Mouse (Mus musculus) MEL (cell line): ENCODE results near the gene Fam161b. TPM values are rescaled to one million over a fixed set of nuclear protein-coding genes. Genes with fewer than 3 reads are reported as not detected.

Experiments
- DNase-seq: peaks from one replicate; pipeline ENCODE4 v3.0.0; 2011; ENCODE audit warnings: low read depth, low spot score
- H3K27ac ChIP-seq: 2 replicates; pipeline ENCODE4 v1.5.1; 2012; ENCODE audit warnings: low read depth, mild to moderate bottlenecking, control low read depth, low read length, moderate library complexity; ENCODE audit not compliant: control insufficient read depth
- H3K27me3 ChIP-seq, 2 experiments: fragments of 150-350 bp in 1 of 2; sonication (generic) in 1 of 2; 2 replicates each; pipeline ENCODE4 v1.6.1; 2012; ENCODE audit warnings: low read length in 2 of 2, mild to moderate bottlenecking in 2 of 2, improper control_type of control experiment in 1 of 2, moderate library complexity in 1 of 2; ENCODE audit not compliant: insufficient read depth in 2 of 2, control insufficient read depth in 1 of 2
- H3K36me3 ChIP-seq, 2 experiments: 2 replicates each; pipeline ENCODE4 v1.6.1; 2012 to 2014; ENCODE audit warnings: low read length in 2 of 2, improper control_type of control experiment in 1 of 2, inconsistent platforms in 1 of 2, mild to moderate bottlenecking in 1 of 2; ENCODE audit not compliant: insufficient read depth in 2 of 2, control insufficient read depth in 1 of 2
- H3K4me1 ChIP-seq, 2 experiments: fragments of 150-350 bp in 1 of 2; sonication (generic) in 1 of 2; 2 replicates each; pipeline ENCODE4 v1.6.1; 2012; ENCODE audit warnings: low read length in 2 of 2, improper control_type of control experiment in 1 of 2, mild to moderate bottlenecking in 1 of 2; ENCODE audit not compliant: insufficient read depth in 2 of 2, control insufficient read depth in 1 of 2
- H3K4me3 ChIP-seq, 2 experiments: fragments of 150-350 bp in 1 of 2; sonication (generic) in 1 of 2; 2 replicates each; pipeline ENCODE4 v1.5.1; 2012; ENCODE audit warnings: low read depth in 2 of 2, low read length in 2 of 2, mild to moderate bottlenecking in 2 of 2, moderate library complexity in 2 of 2, control low read depth in 1 of 2, improper control_type of control experiment in 1 of 2; ENCODE audit not compliant: control insufficient read depth in 1 of 2, insufficient read depth in 1 of 2
- H3K79me2 ChIP-seq: 2 replicates; pipeline ENCODE4 v1.6.1; 2012; ENCODE audit warnings: mild to moderate bottlenecking, low read length, moderate library complexity; ENCODE audit not compliant: control insufficient read depth, poor library complexity, insufficient read depth
- H3K9ac ChIP-seq: 2 replicates; pipeline ENCODE4 v1.6.1; 2012; ENCODE audit warnings: low read depth, mild to moderate bottlenecking, control low read depth, low read length, moderate library complexity; ENCODE audit not compliant: control insufficient read depth, poor library complexity, severe bottlenecking
- H3K9me3 ChIP-seq: fragments of 150-350 bp; sonication (generic); replicated peaks from 2 replicates; pipeline ENCODE4 v1.6.1; 2012; ENCODE audit warnings: mild to moderate bottlenecking, low read length, improper control_type of control experiment, moderate library complexity; ENCODE audit not compliant: insufficient read depth
- BHLHE40 ChIP-seq: IDR thresholded peaks from 2 replicates; pipeline ENCODE4 v1.6.1; 2012; ENCODE audit warnings: low read depth, mild to moderate bottlenecking, inconsistent platforms, low read length, improper control_type of control experiment, borderline replicate concordance
- CHD1 ChIP-seq: IDR thresholded peaks from 2 replicates; pipeline ENCODE4 v1.6.1; 2012; ENCODE audit warnings: low read depth, mild to moderate bottlenecking, inconsistent platforms, low read length, improper control_type of control experiment
- CHD2 ChIP-seq: IDR thresholded peaks from 2 replicates; pipeline ENCODE4 v1.6.1; 2011; ENCODE audit warnings: low read length, improper control_type of control experiment
- CTCF ChIP-seq, 3 experiments: IDR thresholded peaks in 2 of 3; conservative IDR thresholded peaks in 1 of 3; 2 replicates each; pipeline ENCODE4 v1.5.1; 2011 to 2012; ENCODE audit warnings: low read length in 3 of 3, low read depth in 2 of 3, mild to moderate bottlenecking in 2 of 3, improper control_type of control experiment in 1 of 3, inconsistent platforms in 1 of 3, mixed read lengths in 1 of 3, moderate library complexity in 1 of 3; ENCODE audit not compliant: control insufficient read depth in 1 of 3, insufficient read depth in 1 of 3, poor library complexity in 1 of 3, severe bottlenecking in 1 of 3
- E2F4 ChIP-seq: IDR thresholded peaks from 2 replicates; pipeline ENCODE4 v1.6.1; 2011; ENCODE audit warnings: low read depth, low read length, improper control_type of control experiment, borderline replicate concordance
- ELF1 ChIP-seq: IDR thresholded peaks from 2 replicates; pipeline ENCODE4 v1.6.1; 2014; ENCODE audit warnings: low read depth, mild to moderate bottlenecking, inconsistent platforms, low read length, improper control_type of control experiment, moderate library complexity
- EP300 ChIP-seq, 2 experiments: IDR thresholded peaks; 2 replicates each; pipeline ENCODE4 v1.6.1; 2011; ENCODE audit warnings: improper control_type of control experiment in 2 of 2, low read length in 2 of 2, low read depth in 1 of 2, mild to moderate bottlenecking in 1 of 2
- ETS1 ChIP-seq: IDR thresholded peaks from 2 replicates; pipeline ENCODE4 v1.6.1; 2012; ENCODE audit warnings: low read depth, mild to moderate bottlenecking, inconsistent platforms, low read length, improper control_type of control experiment, moderate library complexity
- GATA1 ChIP-seq: IDR thresholded peaks from 2 replicates; pipeline ENCODE4 v1.6.1; 2011; ENCODE audit warnings: low read depth, low read length, improper control_type of control experiment
- JUND ChIP-seq: IDR thresholded peaks from 2 replicates; pipeline ENCODE4 v1.6.1; 2011; ENCODE audit warnings: low read depth, mild to moderate bottlenecking, improper control_type of control experiment, low read length
- KAT2A ChIP-seq: conservative IDR thresholded peaks from 2 replicates; pipeline ENCODE4 v1.6.1; 2012; ENCODE audit warnings: low read depth, low read length, improper control_type of control experiment, inconsistent platforms
- MAX ChIP-seq: IDR thresholded peaks from 2 replicates; pipeline ENCODE4 v1.6.1; 2011; ENCODE audit warnings: low read length, improper control_type of control experiment
- MAZ ChIP-seq: IDR thresholded peaks from 2 replicates; pipeline ENCODE4 v1.6.1; 2012; ENCODE audit warnings: low read depth, mild to moderate bottlenecking, inconsistent platforms, low read length, improper control_type of control experiment
- MEF2A ChIP-seq: IDR thresholded peaks from 2 replicates; pipeline ENCODE4 v1.6.1; 2014; ENCODE audit warnings: low read depth, mild to moderate bottlenecking, inconsistent platforms, low read length, improper control_type of control experiment; ENCODE audit not compliant: poor library complexity, insufficient replicate concordance, severe bottlenecking; ENCODE audit errors: extremely low read depth
- MXI1 ChIP-seq: IDR thresholded peaks from 2 replicates; pipeline ENCODE4 v1.6.1; 2011; ENCODE audit warnings: mild to moderate bottlenecking, low read depth, low read length, improper control_type of control experiment
- MYB ChIP-seq: IDR thresholded peaks from 2 replicates; pipeline ENCODE4 v1.6.1; 2011; ENCODE audit warnings: mild to moderate bottlenecking, low read depth, low read length, improper control_type of control experiment
- MYC ChIP-seq: IDR thresholded peaks from 2 replicates; pipeline ENCODE4 v1.6.1; 2011; ENCODE audit warnings: low read depth, mild to moderate bottlenecking, low read length, improper control_type of control experiment, moderate library complexity
- NELFE ChIP-seq: IDR thresholded peaks from 2 replicates; pipeline ENCODE4 v1.6.1; 2011; ENCODE audit warnings: low read depth, low read length, improper control_type of control experiment
- NRF1 ChIP-seq: IDR thresholded peaks from 2 replicates; pipeline ENCODE4 v1.6.1; 2014; ENCODE audit warnings: low read depth, mild to moderate bottlenecking, inconsistent platforms, low read length, improper control_type of control experiment, moderate library complexity; ENCODE audit not compliant: poor library complexity, insufficient read depth, severe bottlenecking
- POLR2A ChIP-seq, 2 experiments: IDR thresholded peaks; 2 replicates each; pipeline ENCODE4 v1.6.1; 2011 to 2012; ENCODE audit warnings: low read length in 2 of 2, mild to moderate bottlenecking in 2 of 2, control low read depth in 1 of 2, improper control_type of control experiment in 1 of 2, low read depth in 1 of 2, moderate library complexity in 1 of 2; ENCODE audit not compliant: control insufficient read depth in 1 of 2, insufficient read depth in 1 of 2, poor library complexity in 1 of 2
- POLR2AphosphoS2 ChIP-seq: IDR thresholded peaks from 2 replicates; pipeline ENCODE4 v1.6.1; 2011; ENCODE audit warnings: low read length, improper control_type of control experiment
- POLR2AphosphoS5 ChIP-seq: IDR thresholded peaks from 2 replicates; pipeline ENCODE4 v1.6.1; 2012; ENCODE audit warnings: low read depth, borderline replicate concordance, mild to moderate bottlenecking, inconsistent platforms, low read length, moderate library complexity, mixed read lengths
- RAD21 ChIP-seq: IDR thresholded peaks from 2 replicates; pipeline ENCODE4 v1.6.1; 2011; ENCODE audit warnings: mild to moderate bottlenecking, low read depth, low read length, improper control_type of control experiment
- RCOR1 ChIP-seq: IDR thresholded peaks from 2 replicates; pipeline ENCODE4 v1.6.1; 2012; ENCODE audit warnings: low read depth, mild to moderate bottlenecking, inconsistent platforms, low read length, improper control_type of control experiment
- SIN3A ChIP-seq: IDR thresholded peaks from 2 replicates; pipeline ENCODE4 v1.6.1; 2012; ENCODE audit warnings: low read length, improper control_type of control experiment, inconsistent platforms
- SMC3 ChIP-seq: IDR thresholded peaks from 2 replicates; pipeline ENCODE4 v1.6.1; 2011; ENCODE audit warnings: low read depth, low read length, improper control_type of control experiment
- TAL1 ChIP-seq: IDR thresholded peaks from 2 replicates; pipeline ENCODE4 v1.6.1; 2012; ENCODE audit warnings: mild to moderate bottlenecking, inconsistent platforms, low read length, moderate library complexity, mixed read lengths
- TBP ChIP-seq: IDR thresholded peaks from 2 replicates; pipeline ENCODE4 v1.8.0; 2011; ENCODE audit warnings: low read depth, low read length, improper control_type of control experiment
- TCF12 ChIP-seq: IDR thresholded peaks from 2 replicates; pipeline ENCODE4 v1.6.1; 2014; ENCODE audit warnings: low read depth, mild to moderate bottlenecking, inconsistent platforms, low read length, improper control_type of control experiment, moderate library complexity
- UBTF ChIP-seq: IDR thresholded peaks from 2 replicates; pipeline ENCODE4 v1.6.1; 2012; ENCODE audit warnings: low read depth, mild to moderate bottlenecking, inconsistent platforms, low read length, improper control_type of control experiment, moderate library complexity, borderline replicate concordance; ENCODE audit not compliant: insufficient read depth
- USF1 ChIP-seq: IDR thresholded peaks from 2 replicates; pipeline ENCODE4 v1.6.1; 2014; ENCODE audit warnings: low read depth, mild to moderate bottlenecking, inconsistent platforms, low read length, improper control_type of control experiment, moderate library complexity
- USF2 ChIP-seq, 2 experiments: IDR thresholded peaks; 2 replicates each; pipeline ENCODE4 v1.6.1; 2011 to 2012; ENCODE audit warnings: improper control_type of control experiment in 2 of 2, low read length in 2 of 2, borderline replicate concordance in 1 of 2, inconsistent platforms in 1 of 2, low read depth in 1 of 2, mild to moderate bottlenecking in 1 of 2; ENCODE audit not compliant: insufficient read depth in 1 of 2
- ZC3H11A ChIP-seq: IDR thresholded peaks from 2 replicates; pipeline ENCODE4 v1.6.1; 2012; ENCODE audit warnings: low read depth, mild to moderate bottlenecking, inconsistent platforms, low read length, improper control_type of control experiment
- ZKSCAN1 ChIP-seq: IDR thresholded peaks from 2 replicates; pipeline ENCODE4 v1.6.1; 2012; ENCODE audit warnings: low read depth, mild to moderate bottlenecking, inconsistent platforms, low read length, improper control_type of control experiment, moderate library complexity
- ZMIZ1 ChIP-seq: IDR thresholded peaks from 2 replicates; pipeline ENCODE4 v1.6.1; 2012; ENCODE audit warnings: low read depth, mild to moderate bottlenecking, inconsistent platforms, low read length, improper control_type of control experiment, moderate library complexity
- ZNF384 ChIP-seq: IDR thresholded peaks from 2 replicates; pipeline ENCODE4 v1.6.1; 2012; ENCODE audit warnings: low read depth, mild to moderate bottlenecking, inconsistent platforms, low read length, improper control_type of control experiment
- polyA plus RNA-seq, 2 experiments: library from polyadenylated mRNA; stranded (reverse) in 1 of 2; unstranded in 1 of 2; fragments of >175 nt in 1 of 2; fragments of >200 nt in 1 of 2; gene quantifications; 2 replicates each; pipeline versions ENCODE4 v1.2.1 to v1.2.4; 2012; ENCODE audit warnings: low replicate concordance in 2 of 2, low read depth in 1 of 2; ENCODE audit not compliant: insufficient read length in 2 of 2, insufficient read depth in 1 of 2, missing spikeins in 1 of 2
- total RNA-seq: library from RNA; depleted of rRNA; stranded (reverse); fragments of 300-350 nt; gene quantifications from 2 replicates; pipeline ENCODE4 v1.2.3, GENCODE M21; 2012

The Fam161b gene
- total and polyA plus RNA-seq, 3 experiments: 0.46 to 1.1 TPM; not detected in 1

- Histone ChIP-seq H3K79me2 (no peaks in the 10 kb centered on the region), H3K9me3 (no peaks in the 10 kb centered on the region), H3K27me3 (no peaks in the 10 kb centered on the region), H3K4me3 (no peak overlapping the region), H3K36me3 (peaks cover 17 to 28% of the 10 kb centered on the region in 2 experiments), H3K4me1 (peaks cover 9 to 10% of the 10 kb centered on the region in 2 experiments), H3K9ac (0 out of 2 replicates have a peak overlapping the region, but pooled peaks have one; percentile 31), H3K27ac (peak overlapping the region; percentile 51)
- peak; percentile 78 for DNase-seq
- peak; percentile 76 for TF ChIP-seq RCOR1
- TF ChIP-seq USF1: no peak
- no peak for TF ChIP-seq UBTF
- TF ChIP-seq NRF1: peak; percentile 16; the same call in 1 of the 2 replicates
- TF ChIP-seq TCF12: peak; percentile 83
- TF ChIP-seq ZNF384: no peak
- TF ChIP-seq ZC3H11A: no peak
- TF ChIP-seq MYC: peak; percentile 46; the same call in 1 of the 2 replicates
- no peak for TF ChIP-seq MAZ
- TF ChIP-seq CHD2: no peak
- peak; percentile 76 for TF ChIP-seq MYB
- TF ChIP-seq KAT2A: no peak
- TF ChIP-seq E2F4: no peak
- TF ChIP-seq SIN3A: peak; percentile 70
- peak; percentile 90 to 96 for TF ChIP-seq EP300 (IDR thresholded peaks at IDR 0.05; ENCODE audit: low read depth in 1 of 2, low read length in 2 of 2)
- no peak for TF ChIP-seq POLR2A (IDR thresholded peaks at IDR 0.05; ENCODE audit: control insufficient read depth in 1 of 2, insufficient read depth in 1 of 2, low read depth in 1 of 2, low read length in 2 of 2, poor library complexity in 1 of 2)
- TF ChIP-seq POLR2AphosphoS5: no peak
- peak; percentile 67; the same call in 1 of the 2 replicates for TF ChIP-seq MEF2A
- TF ChIP-seq ZMIZ1: no peak
- TF ChIP-seq NELFE: no peak
- TF ChIP-seq RAD21: no peak
- TF ChIP-seq CHD1: no peak
- no peak for TF ChIP-seq TBP
- no peak for TF ChIP-seq JUND
- TF ChIP-seq ELF1: peak; percentile 50; the same call in 1 of the 2 replicates
- TF ChIP-seq ETS1: 0 out of 2 replicates have a peak, but pooled peaks have one; percentile 33
- no peak for TF ChIP-seq CTCF (IDR thresholded peaks at IDR 0.05 in 2 of 3, conservative IDR thresholded peaks at IDR 0.05 in 1 of 3; ENCODE audit: control insufficient read depth in 1 of 3, insufficient read depth in 1 of 3, low read depth in 2 of 3, low read length in 3 of 3, poor library complexity in 1 of 3, severe bottlenecking in 1 of 3)
- TF ChIP-seq MXI1: peak; percentile 25; the same call in 1 of the 2 replicates
- TF ChIP-seq SMC3: no peak
- TF ChIP-seq BHLHE40: no peak
- TF ChIP-seq POLR2AphosphoS2: no peak
- TF ChIP-seq MAX: 0 out of 2 replicates have a peak, but pooled peaks have one; percentile 19
- peak; percentile 61 for TF ChIP-seq TAL1
- peak; percentile 75 for TF ChIP-seq GATA1
- TF ChIP-seq ZKSCAN1: no peak
- no peak for TF ChIP-seq USF2 (IDR thresholded peaks at IDR 0.05; ENCODE audit: borderline replicate concordance in 1 of 2, insufficient read depth in 1 of 2, low read depth in 1 of 2, low read length in 2 of 2)
Measured at GRCm38 (mm10) chr12:84336963-84337625, 24.5 kb downstream of the Fam161b start.
